ENCODE assay signal across 16 mouse cellular contexts in genomic region chr12:87093249-87093648, GRCm38 (mm10). TPM values are rescaled to one million over a fixed set of nuclear protein-coding genes. Genes with fewer than 3 reads are reported as not detected.
DNase-seq lines count a peak whose midpoint lies in the region; ATAC-seq and TF ChIP-seq lines count a peak whose summit lies in the region.
"Had no signal": no experiment of that assay in that cellular context is flagged by ENCODE, and none has a peak within 500 bp of the region (broad histone marks: within the 10 kb centered on the region; RNA-seq: fewer than 3 reads in every experiment).

No protein-coding gene starts in this region.

- no peak for TF ChIP-seq CTCF in forebrain, postnatal 0 days (IDR thresholded peaks at IDR 0.05; ENCODE audit: low read depth)

- H3K36me3 ChIP-seq in stomach, embryonic 16.5 days (ENCODE audit: control insufficient read depth, insufficient read depth, low read length): no peaks in the 10 kb centered on the region
- no peaks in the 10 kb centered on the region for H3K36me3 ChIP-seq in forebrain, postnatal 0 days (ENCODE audit: insufficient read depth)
- H3K36me3 ChIP-seq in forebrain, embryonic 16.5 days (ENCODE audit: control insufficient read depth, insufficient read depth): no peaks in the 10 kb centered on the region
- H3K36me3 ChIP-seq: heart, embryonic 13.5 days; limb, embryonic 12.5 days; stomach, embryonic 15.5 days had no signal

- no peak overlapping the region for H3K27ac ChIP-seq in stomach, embryonic 16.5 days (ENCODE audit: low read length)
- no peak overlapping the region for H3K27ac ChIP-seq in forebrain, postnatal 0 days (ENCODE audit: low read depth, low read length)
- H3K27ac ChIP-seq in forebrain, embryonic 16.5 days (ENCODE audit: low read length): no peak overlapping the region
- H3K27ac ChIP-seq: heart, embryonic 13.5 days; hindbrain, embryonic 13.5 days; limb, embryonic 12.5 days; neural tube, embryonic 15.5 days; stomach, embryonic 15.5 days had no signal

- ATAC-seq in stomach, embryonic 16.5 days (ENCODE audit: insufficient read depth, low FRiP score): peak; percentile 21; the same call in 1 of the 2 replicates
- no peak for ATAC-seq in forebrain, postnatal 0 days
- no peak for ATAC-seq in forebrain, embryonic 16.5 days
- ATAC-seq: midbrain, embryonic 16.5 days had no signal

- H3K9ac ChIP-seq in stomach, embryonic 16.5 days (ENCODE audit: low read length): no peak overlapping the region
- H3K9ac ChIP-seq in forebrain, postnatal 0 days: no peak overlapping the region
- H3K9ac ChIP-seq in forebrain, embryonic 16.5 days (replicated peaks; ENCODE audit: low read depth, low read length): no peak overlapping the region
- H3K9ac ChIP-seq: heart, embryonic 13.5 days; hindbrain, embryonic 13.5 days; limb, embryonic 12.5 days; neural tube, embryonic 15.5 days; stomach, embryonic 15.5 days had no signal

- no peaks in the 10 kb centered on the region for H3K9me3 ChIP-seq in stomach, embryonic 16.5 days (replicated peaks; ENCODE audit: control insufficient read depth, low read length)
- H3K9me3 ChIP-seq in forebrain, postnatal 0 days (ENCODE audit: low read length): no peaks in the 10 kb centered on the region
- H3K9me3 ChIP-seq in forebrain, embryonic 16.5 days (ENCODE audit: control insufficient read depth, low read length): no peaks in the 10 kb centered on the region
- H3K9me3 ChIP-seq: heart, embryonic 13.5 days; hindbrain, embryonic 13.5 days; limb, embryonic 12.5 days; neural tube, embryonic 15.5 days; stomach, embryonic 15.5 days had no signal

- H3K27me3 ChIP-seq in stomach, embryonic 16.5 days (ENCODE audit: control insufficient read depth, insufficient read depth, low read length): no peaks in the 10 kb centered on the region
- H3K27me3 ChIP-seq in forebrain, postnatal 0 days (ENCODE audit: insufficient read depth, low read length): no peaks in the 10 kb centered on the region
- no peaks in the 10 kb centered on the region for H3K27me3 ChIP-seq in forebrain, embryonic 16.5 days (replicated peaks; ENCODE audit: control insufficient read depth, insufficient read depth, low read length)
- H3K27me3 ChIP-seq: CH12.LX; hindbrain, embryonic 13.5 days; neural tube, embryonic 15.5 days; stomach, embryonic 15.5 days had no signal

- H3K4me1 ChIP-seq in stomach, embryonic 16.5 days (ENCODE audit: control insufficient read depth, insufficient read depth, low read length): no peaks in the 10 kb centered on the region
- no peaks in the 10 kb centered on the region for H3K4me1 ChIP-seq in forebrain, postnatal 0 days (ENCODE audit: insufficient read depth)
- no peaks in the 10 kb centered on the region for H3K4me1 ChIP-seq in forebrain, embryonic 16.5 days (replicated peaks; ENCODE audit: control insufficient read depth, insufficient read depth, low read length)
- H3K4me1 ChIP-seq: hindbrain, embryonic 13.5 days; limb, embryonic 12.5 days; stomach, embryonic 15.5 days had no signal

- WGBS in stomach, embryonic 16.5 days: 74% methylated on average over 4 of the region's 4 CpGs
- 69% methylated on average over 4 of the region's 4 CpGs for WGBS in forebrain, postnatal 0 days
- WGBS in forebrain, embryonic 16.5 days: 71% methylated on average over 4 of the region's 4 CpGs

- no peak overlapping the region for H3K4me2 ChIP-seq in stomach, embryonic 16.5 days (ENCODE audit: low read depth, low read length)
- no peak overlapping the region for H3K4me2 ChIP-seq in forebrain, postnatal 0 days (ENCODE audit: low read depth)
- H3K4me2 ChIP-seq in forebrain, embryonic 16.5 days (ENCODE audit: low read length): no peak overlapping the region
- H3K4me2 ChIP-seq: heart, embryonic 13.5 days; hindbrain, embryonic 13.5 days; limb, embryonic 12.5 days; neural tube, embryonic 15.5 days; stomach, embryonic 15.5 days had no signal

- peak; percentile 20 for DNase-seq in kidney, adult 18-20 months
- DNase-seq in kidney, postnatal 14 days: no peak
- peak; percentile 17 for DNase-seq in right cerebral cortex, postnatal 4 days
- no peak for DNase-seq in right cerebral cortex, postnatal 25 days
- DNase-seq in cerebellum, postnatal 25 days: peak; percentile 36 to 52
- no peak for DNase-seq in forebrain, postnatal 0 days

- H3K4me3 ChIP-seq in stomach, embryonic 16.5 days (replicated peaks; ENCODE audit: low read length): no peak overlapping the region
- no peak overlapping the region for H3K4me3 ChIP-seq in forebrain, postnatal 0 days (ENCODE audit: low read depth, low read length)
- no peak overlapping the region for H3K4me3 ChIP-seq in forebrain, embryonic 16.5 days (replicated peaks; ENCODE audit: low read length)
- H3K4me3 ChIP-seq: heart, embryonic 13.5 days; hindbrain, embryonic 13.5 days; limb, embryonic 12.5 days; neural tube, embryonic 15.5 days; stomach, embryonic 15.5 days had no signal

RNA-seq across cellular contexts. Expression of gene Ngb, which starts 9.1 kb away (rescaled TPM):
- 3.0 and 4.0 TPM in 2 replicates for polyA plus RNA-seq in stomach, embryonic 16.5 days (2015; fragmentation: Nextera tagmentation; extraction: Ambion mirVana)
- 9.2 and 9.9 TPM in 2 replicates for total RNA-seq in forebrain, postnatal 0 days (2014; rRNA removed)
- 7.1 and 12.2 TPM in 2 replicates for polyA plus RNA-seq in forebrain, postnatal 0 days (2015; fragmentation: Nextera tagmentation; extraction: Ambion mirVana)
- polyA plus RNA-seq in forebrain, embryonic 16.5 days (2015; fragmentation: Nextera tagmentation; extraction: Ambion mirVana): 2.2 and 3.7 TPM in 2 replicates
- total RNA-seq: CH12.LX; gastrocnemius, adult 18-20 months had no signal

RNA-seq across cellular contexts. Expression of gene Gstz1, which starts 53.7 kb away (rescaled TPM):
- 40.4 and 40.6 TPM in 2 replicates for polyA plus RNA-seq in stomach, embryonic 16.5 days (2015; fragmentation: Nextera tagmentation; extraction: Ambion mirVana)
- total RNA-seq in forebrain, postnatal 0 days (2014; rRNA removed): 49.3 and 57.6 TPM in 2 replicates
- 44.4 and 44.5 TPM in 2 replicates for polyA plus RNA-seq in forebrain, postnatal 0 days (2015; fragmentation: Nextera tagmentation; extraction: Ambion mirVana)
- polyA plus RNA-seq in forebrain, embryonic 16.5 days (2015; fragmentation: Nextera tagmentation; extraction: Ambion mirVana): 26.8 and 30.0 TPM in 2 replicates

RNA-seq across cellular contexts. Expression of gene Pomt2, which starts 54.5 kb away (rescaled TPM):
- 13.7 and 15.9 TPM in 2 replicates for polyA plus RNA-seq in stomach, embryonic 16.5 days (2015; fragmentation: Nextera tagmentation; extraction: Ambion mirVana)
- 23.3 and 32.5 TPM in 2 replicates for total RNA-seq in forebrain, postnatal 0 days (2014; rRNA removed)
- polyA plus RNA-seq in forebrain, postnatal 0 days (2015; fragmentation: Nextera tagmentation; extraction: Ambion mirVana): 9.0 and 10.8 TPM in 2 replicates
- polyA plus RNA-seq in forebrain, embryonic 16.5 days (2015; fragmentation: Nextera tagmentation; extraction: Ambion mirVana): 12.7 and 13.4 TPM in 2 replicates

Comparison
In these comparisons a context has a peak if more than half of its experiments do, and no peak if none do; other contexts are left out.
1. DNase-seq: peak in kidney, adult 18-20 months (single experiment), right cerebral cortex, postnatal 4 days (single experiment) and cerebellum, postnatal 25 days (2 of 2); none in kidney, postnatal 14 days (single experiment), right cerebral cortex, postnatal 25 days (single experiment) and forebrain, postnatal 0 days (single experiment).